8 mouse cellular contexts compared by ENCODE assay signal in genomic region chr13:104816635-104817571, GRCm38 (mm10). TPM values are rescaled to one million over a fixed set of nuclear protein-coding genes. Genes with fewer than 3 reads are reported as not detected.
DNase-seq lines count a peak whose midpoint lies in the region; ATAC-seq lines count a peak whose summit lies in the region.

Gene Cwc27, minus strand, starts transcription at chr13:104817142.

- peak; percentile 89 for ATAC-seq in erythroid progenitor cell, adult 5-6 weeks (replicated peaks; ENCODE audit: low FRiP score, poor library complexity, severe bottlenecking)
- ATAC-seq in heart, embryonic 13.5 days (ENCODE audit: extremely low read depth, insufficient number of reproducible peaks, low FRiP score, low TSS enrichment), result peak; percentile 79
- ATAC-seq in liver, embryonic 12.5 days, result peak; percentile 91
- ATAC-seq in stomach, embryonic 15.5 days (ENCODE audit: insufficient read depth, low FRiP score, low read depth), result peak; percentile 91

- peaks cover 17% of the 10 kb centered on the region for H3K36me3 ChIP-seq in heart, embryonic 13.5 days
- H3K36me3 ChIP-seq in liver, embryonic 12.5 days, result peaks cover 18% of the 10 kb centered on the region; the same call in 1 of the 2 replicates
- no peaks in the 10 kb centered on the region for H3K36me3 ChIP-seq in stomach, embryonic 15.5 days

- DNase-seq in CD4-positive helper T cell, adult 2 months (ENCODE audit: low read depth, low spot score), result peak; percentile 92
- DNase-seq in brain, embryonic 18.5 days (ENCODE audit: low read depth, low spot score), result peak; percentile 79
- peak; percentile 83 for DNase-seq in kidney, postnatal 10 days
- peak; percentile 83 to 86 for DNase-seq in natural killer cell, adult 2 months (ENCODE audit: low spot score in 2 of 2)

- no peaks in the 10 kb centered on the region for H3K27me3 ChIP-seq in heart, embryonic 13.5 days (replicated peaks)
- no peaks in the 10 kb centered on the region for H3K27me3 ChIP-seq in liver, embryonic 12.5 days (replicated peaks)
- no peaks in the 10 kb centered on the region for H3K27me3 ChIP-seq in stomach, embryonic 15.5 days (replicated peaks)

- under 1% methylated on average over 50 of the region's 50 CpGs for WGBS in heart, embryonic 13.5 days
- under 1% methylated on average over 50 of the region's 50 CpGs for WGBS in liver, embryonic 12.5 days (ENCODE audit: insufficient replicate concordance)
- WGBS in stomach, embryonic 15.5 days, result under 1% methylated on average over 50 of the region's 50 CpGs

- H3K9me3 ChIP-seq in heart, embryonic 13.5 days, result no peaks in the 10 kb centered on the region
- no peaks in the 10 kb centered on the region for H3K9me3 ChIP-seq in liver, embryonic 12.5 days (replicated peaks)
- H3K9me3 ChIP-seq in stomach, embryonic 15.5 days, result no peaks in the 10 kb centered on the region

- peak within 1 kb of the TSS; percentile 94 for H3K9ac ChIP-seq in heart, embryonic 13.5 days
- peak within 1 kb of the TSS; percentile 79 for H3K9ac ChIP-seq in liver, embryonic 12.5 days
- H3K9ac ChIP-seq in stomach, embryonic 15.5 days, result peak within 1 kb of the TSS; percentile 68

- H3K4me3 ChIP-seq in heart, embryonic 13.5 days, result peak within 1 kb of the TSS; percentile 87
- peak within 1 kb of the TSS; percentile 78 for H3K4me3 ChIP-seq in liver, embryonic 12.5 days
- H3K4me3 ChIP-seq in stomach, embryonic 15.5 days (replicated peaks), result peak within 1 kb of the TSS; percentile 75

- peaks cover 26% of the 10 kb centered on the region for H3K4me1 ChIP-seq in heart, embryonic 13.5 days
- peaks cover 42% of the 10 kb centered on the region for H3K4me1 ChIP-seq in liver, embryonic 12.5 days
- peaks cover 3% of the 10 kb centered on the region; the same call in 1 of the 2 replicates for H3K4me1 ChIP-seq in stomach, embryonic 15.5 days

- H3K27ac ChIP-seq in heart, embryonic 13.5 days (replicated peaks), result peak within 1 kb of the TSS; percentile 83
- H3K27ac ChIP-seq in liver, embryonic 12.5 days, result peak within 1 kb of the TSS; percentile 65
- peak within 1 kb of the TSS; percentile 76 for H3K27ac ChIP-seq in stomach, embryonic 15.5 days

- H3K4me2 ChIP-seq in heart, embryonic 13.5 days, result peak within 1 kb of the TSS; percentile 89
- H3K4me2 ChIP-seq in liver, embryonic 12.5 days, result peak within 1 kb of the TSS; percentile 77
- H3K4me2 ChIP-seq in stomach, embryonic 15.5 days, result peak within 1 kb of the TSS; percentile 66

RNA-seq across cellular contexts. Expression of gene Cwc27, which starts in this region (rescaled TPM):
- 20.5 and 23.9 TPM in 2 replicates for total RNA-seq in erythroid progenitor cell, adult 5-6 weeks (2015; ENCODE audit: low replicate concordance)
- 13.1 and 15.3 TPM in 2 replicates for total RNA-seq in erythroid progenitor cell, adult 5-6 weeks (2017; ENCODE audit: low replicate concordance)
- 18.5 and 21.5 TPM in 2 replicates for polyA plus RNA-seq in heart, embryonic 13.5 days (2015; fragmentation: Nextera tagmentation; extraction: Ambion mirVana)
- 14.8 and 18.2 TPM in 2 replicates for polyA plus RNA-seq in liver, embryonic 12.5 days (2016; fragmentation: Nextera tagmentation; extraction: Ambion mirVana)
- polyA plus RNA-seq in stomach, embryonic 15.5 days (2015; fragmentation: Nextera tagmentation; extraction: Ambion mirVana), result 23.8 and 25.3 TPM in 2 replicates

Comparison
In these comparisons a context has a peak if more than half of its experiments do, and no peak if none do; other contexts are left out.
1. Peak in every context shown above with its lines: DNase-seq, ATAC-seq, H3K4me3 ChIP-seq and H3K27ac ChIP-seq.